Mouse (Mus musculus) embryonic facial prominence, embryonic 11.5 days (tissue): ENCODE results near the gene Rubcn. TPM values are rescaled to one million over a fixed set of nuclear protein-coding genes. Genes with fewer than 3 reads are reported as not detected.
A peak's percentile ranks its signal among the peaks of the same experiment; 100 is the strongest.
"Not testable (repeated sequence)": the region's sequence is repeated elsewhere in the genome, so short reads cannot be mapped to it uniquely, and the experiment has no call there.

Experiments
- ATAC-seq: fragments of 200-750 bp; cut with Nextera tagmentation; replicated peaks from 2 replicates; pipeline ENCODE4 v1.8.0; 2017; ENCODE audit warnings: low read depth; ENCODE audit not compliant: insufficient number of reproducible peaks, low FRiP score, low TSS enrichment
- DNase-seq: peaks from one replicate; pipeline ENCODE4 v3.0.0-alpha.2; 2015; ENCODE audit warnings: low spot score
- H3K27ac ChIP-seq: fragments of 300-500 bp; sonication (generic); replicated peaks from 2 replicates; pipeline ENCODE4 v1.5.1; 2014; ENCODE audit warnings: mild to moderate bottlenecking, low read depth, low read length, control low read depth
- H3K27me3 ChIP-seq: fragments of 300-500 bp; sonication (generic); 2 replicates; pipeline ENCODE4 v1.6.1; 2014; ENCODE audit warnings: mild to moderate bottlenecking, low read length, moderate library complexity, mixed read lengths; ENCODE audit not compliant: control insufficient read depth, insufficient read depth
- H3K36me3 ChIP-seq: fragments of 300-500 bp; sonication (generic); replicated peaks from 2 replicates; pipeline ENCODE4 v1.6.1; 2014; ENCODE audit warnings: low read depth, mild to moderate bottlenecking, low read length, moderate library complexity, mixed read lengths; ENCODE audit not compliant: control insufficient read depth, insufficient read depth
- H3K4me1 ChIP-seq: fragments of 300-500 bp; sonication (generic); 2 replicates; pipeline ENCODE4 v1.6.1; 2014; ENCODE audit warnings: low read length, mixed read lengths; ENCODE audit not compliant: control insufficient read depth, insufficient read depth
- H3K4me2 ChIP-seq: fragments of 300-500 bp; sonication (generic); 2 replicates; pipeline ENCODE4 v1.6.1; 2014; ENCODE audit warnings: low read depth, mild to moderate bottlenecking, control low read depth, low read length, moderate library complexity
- H3K4me3 ChIP-seq: fragments of 300-500 bp; sonication (generic); 2 replicates; pipeline ENCODE4 v1.5.1; 2014; ENCODE audit warnings: low read depth, low read length, control low read depth
- H3K9ac ChIP-seq: fragments of 300-500 bp; sonication (generic); replicated peaks from 2 replicates; pipeline ENCODE4 v1.6.1; 2014; ENCODE audit warnings: mild to moderate bottlenecking, control low read depth, low read length
- H3K9me3 ChIP-seq: fragments of 300-500 bp; sonication (generic); replicated peaks from 2 replicates; pipeline ENCODE4 v1.6.1; 2016; ENCODE audit warnings: mild to moderate bottlenecking, low read length, inconsistent platforms, mixed read lengths; ENCODE audit not compliant: control insufficient read depth
- WGBS: fragments of 180-500 bp; shearing (Covaris S2); extraction: QIAGEN DNeasy Blood & Tissue Kit; methylation state at CpG from one replicate; pipeline ENCODE4 v1.1.7; 2014; 5-methylcytosine and 5-hydroxymethylcytosine counted together
- polyA plus RNA-seq: library from polyadenylated mRNA; unstranded; fragments of >200 nt; fragmentation: Nextera tagmentation; extraction: Ambion mirVana; gene quantifications from 2 replicates; pipeline ENCODE4 v1.2.1, GENCODE M21; 2014

The Rubcn gene
- polyA plus RNA-seq, result 10.5 and 12.7 TPM in 2 replicates

GRCm38 (mm10) chr16:32877343-32878156 lies at the start of gene Rubcn, which contains the start of gene Fyttd1:
Rubcn (minus strand) TSS chr16:32877766.
Fyttd1 (plus strand) TSS chr16:32877500.
- Histone ChIP-seq H3K4me1 (peaks cover 3% of the 10 kb centered on the region; the same call in 1 of the 2 replicates), H3K27ac (peak within 1 kb of the TSS; percentile 62; the same call in 1 of the 2 replicates), H3K9ac (peak within 1 kb of the TSS; percentile 93), H3K4me2 (peak within 1 kb of the TSS; percentile 79), H3K36me3 (no peaks in the 10 kb centered on the region), H3K4me3 (peak within 1 kb of the TSS; percentile 69), H3K9me3 (no peaks in the 10 kb centered on the region), H3K27me3 (no peaks in the 10 kb centered on the region)
- DNase-seq (peak; percentile 96), ATAC-seq (peak; percentile 96)
- under 1% methylated on average over 75 of the region's 83 CpGs for WGBS

DNA sequence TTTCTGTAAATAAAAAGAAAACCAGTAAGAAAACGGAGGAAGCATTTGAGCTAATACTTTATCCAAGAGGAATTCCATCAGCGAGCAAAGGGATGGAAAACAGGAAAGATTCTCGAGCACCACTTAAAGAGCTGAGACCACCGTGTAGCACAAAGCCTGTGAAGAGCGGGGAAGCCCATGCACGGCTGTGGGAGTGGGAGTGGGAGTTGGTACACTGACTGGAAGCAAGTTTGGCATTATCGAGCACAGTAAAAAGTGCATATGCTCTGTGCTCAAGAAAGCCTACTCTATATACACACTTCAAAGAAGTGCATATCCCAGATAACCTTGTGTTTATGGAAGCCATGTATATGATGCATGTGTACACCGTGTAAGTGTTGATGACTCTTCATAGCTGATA lies 49.5 kb upstream of the Rubcn start:
- Histone ChIP-seq H3K9ac (no peak overlapping the region), H3K9me3 (no peaks in the 10 kb centered on the region), H3K4me2 (no peak overlapping the region), H3K4me3 (no peak overlapping the region), H3K36me3 (no peaks in the 10 kb centered on the region; the same call in 1 of the 2 replicates), H3K27me3 (no peaks in the 10 kb centered on the region), H3K27ac (no peak overlapping the region), H3K4me1 (no peaks in the 10 kb centered on the region)
- DNase-seq, result no peak
- no peak for ATAC-seq
- 94% methylated on average over 8 of the region's 8 CpGs for WGBS

DNA sequence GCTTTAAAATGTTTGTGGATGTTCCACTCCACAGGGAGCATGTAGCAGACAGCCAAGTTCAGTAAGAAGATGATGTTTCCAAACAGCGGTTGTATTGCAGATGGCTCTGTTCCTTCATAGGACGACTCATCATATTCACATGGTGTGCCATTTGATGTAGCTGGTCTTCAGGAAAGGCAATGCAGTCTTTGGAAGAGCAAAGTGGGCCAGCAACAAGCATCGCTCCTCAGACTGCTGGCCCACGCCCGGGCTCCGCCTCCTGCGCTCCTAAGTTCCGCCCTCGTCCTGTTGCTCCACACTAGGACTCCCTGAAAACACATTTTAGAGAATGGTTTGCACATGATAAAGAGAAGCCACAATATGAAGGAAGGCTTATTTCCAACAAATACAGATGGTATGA lies 49.1 kb upstream of the Rubcn start:
- H3K36me3 ChIP-seq, H3K4me2 ChIP-seq, H3K9me3 ChIP-seq, ATAC-seq, H3K27ac ChIP-seq, H3K9ac ChIP-seq, H3K27me3 ChIP-seq, H3K4me1 ChIP-seq, DNase-seq, H3K4me3 ChIP-seq: not testable (repeated sequence)
- WGBS, result 91% methylated on average over 9 of the region's 9 CpGs

GRCm38 (mm10) chr16:32915292-32916068 lies 37.9 kb upstream of the Rubcn start:
- Histone ChIP-seq H3K9ac (no peak overlapping the region), H3K4me2 (peak overlapping the region; percentile 16; the same call in 1 of the 2 replicates), H3K4me3 (peak overlapping the region; percentile 18; the same call in 1 of the 2 replicates), H3K27ac (no peak overlapping the region), H3K4me1 (no peaks in the 10 kb centered on the region; the same call in 1 of the 2 replicates), H3K27me3 (no peaks in the 10 kb centered on the region), H3K36me3 (no peaks in the 10 kb centered on the region), H3K9me3 (no peaks in the 10 kb centered on the region)
- WGBS, result 74% methylated on average over 9 of the region's 9 CpGs
- DNase-seq (no peak), ATAC-seq (no peak)

GRCm38 (mm10) chr16:32913937-32914881 lies 36.6 kb upstream of the Rubcn start, which contains the start of gene Lrch3:
Lrch3 (plus strand) TSS chr16:32914100.
- no peaks in the 10 kb centered on the region; the same call in 1 of the 2 replicates for H3K4me1 ChIP-seq
- H3K27me3 ChIP-seq, result no peaks in the 10 kb centered on the region
- DNase-seq (peak; percentile 95), ATAC-seq (peak; percentile 90)
- peak within 1 kb of the TSS; percentile 72 for H3K4me2 ChIP-seq
- H3K9ac ChIP-seq, result peak within 1 kb of the TSS; percentile 97
- peak within 1 kb of the TSS; percentile 80; the same call in 1 of the 2 replicates for H3K27ac ChIP-seq
- H3K4me3 ChIP-seq, result peak within 1 kb of the TSS; percentile 98
- no peaks in the 10 kb centered on the region for H3K9me3 ChIP-seq
- no peaks in the 10 kb centered on the region for H3K36me3 ChIP-seq
- under 1% methylated on average over 85 of the region's 85 CpGs for whole genome bisulfite sequencing

- no peak for ATAC-seq
- no peaks in the 10 kb centered on the region for H3K36me3 ChIP-seq
Measured at GRCm38 (mm10) chr16:32913212-32913611, 35.6 kb upstream of the Rubcn start.

DNA sequence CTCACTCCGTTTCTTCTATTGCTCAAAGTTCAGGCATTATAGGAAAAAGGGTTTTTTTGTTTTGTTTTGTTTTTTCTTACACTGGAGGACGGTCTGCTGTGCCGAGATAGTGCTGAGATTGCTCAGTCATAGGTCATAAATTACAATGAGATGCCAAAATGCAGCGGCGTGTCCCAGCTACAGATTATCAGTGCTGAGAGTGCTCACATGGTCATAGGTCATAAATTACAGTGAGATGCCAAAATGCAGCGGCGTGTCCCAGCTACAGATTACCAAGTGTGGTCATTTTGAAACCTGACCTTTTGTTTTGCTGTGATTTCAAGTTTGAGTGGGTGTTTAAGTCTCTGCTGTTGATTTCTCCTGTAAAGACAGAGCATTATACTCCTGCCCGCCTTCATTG lies 29.2 kb upstream of the Rubcn start:
- WGBS, result 91% methylated on average over 8 of the region's 8 CpGs
- Histone ChIP-seq H3K9me3 (no peaks in the 10 kb centered on the region), H3K36me3 (no peaks in the 10 kb centered on the region), H3K9ac (no peak overlapping the region), H3K4me2 (no peak overlapping the region), H3K4me1 (no peaks in the 10 kb centered on the region), H3K27me3 (no peaks in the 10 kb centered on the region), H3K27ac (no peak overlapping the region), H3K4me3 (no peak overlapping the region)
- DNase-seq (no peak), ATAC-seq (no peak)

More at GRCm38 (mm10) chr16:32913212-32913611, 35.6 kb upstream of the Rubcn start:
- Histone ChIP-seq H3K4me3 (no peak overlapping the region), H3K9me3 (no peaks in the 10 kb centered on the region), H3K27me3 (no peaks in the 10 kb centered on the region), H3K4me2 (no peak overlapping the region), H3K9ac (no peak overlapping the region), H3K27ac (no peak overlapping the region), H3K4me1 (no peaks in the 10 kb centered on the region; the same call in 1 of the 2 replicates)
- WGBS, result 66% methylated on average over 7 of the region's 7 CpGs
- DNase-seq, result no peak
